8 mouse cellular contexts compared by ENCODE assay signal in the genomic region with DNA sequence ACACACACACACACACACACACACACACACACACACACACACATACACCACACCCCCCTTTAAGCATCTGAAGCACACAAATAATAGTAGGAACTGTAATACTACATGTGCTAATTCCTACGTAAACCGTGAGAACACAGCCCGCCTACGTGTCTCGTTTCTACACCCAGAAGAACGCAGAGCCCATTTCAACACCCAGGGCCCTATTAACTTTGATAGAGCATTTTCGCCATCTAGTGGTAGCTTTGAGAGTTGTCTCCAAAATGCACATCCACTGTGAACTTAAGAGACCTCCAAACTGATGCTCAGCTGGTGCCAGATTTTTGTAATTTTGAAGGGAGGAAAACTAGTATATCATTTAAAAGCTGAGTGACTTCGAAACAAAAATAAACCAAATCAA.
DNase-seq lines count a peak whose midpoint lies in the region; ATAC-seq and TF ChIP-seq lines count a peak whose summit lies in the region.

No protein-coding gene starts in this region.

- H3K4me3 ChIP-seq in heart, embryonic 10.5 days = no peak overlapping the region
- H3K4me3 ChIP-seq in hindbrain, embryonic 14.5 days (replicated peaks; ENCODE audit: low read length) = no peak overlapping the region

- no peak overlapping the region for H3K27ac ChIP-seq in heart, embryonic 10.5 days
- no peak overlapping the region for H3K27ac ChIP-seq in hindbrain, embryonic 14.5 days

- TF ChIP-seq POLR2A in brain, embryonic 14.5 days (IDR thresholded peaks at IDR 0.05; ENCODE audit: borderline replicate concordance, extremely low read depth, insufficient read depth, insufficient read length, poor library complexity, severe bottlenecking) = no peak

- H3K9ac ChIP-seq in hindbrain, embryonic 14.5 days = no peak overlapping the region

- no peaks in the 10 kb centered on the region for H3K9me3 ChIP-seq in heart, embryonic 10.5 days
- no peaks in the 10 kb centered on the region for H3K9me3 ChIP-seq in hindbrain, embryonic 14.5 days (ENCODE audit: control insufficient read depth, low read length)

- no peak overlapping the region for H3K4me2 ChIP-seq in hindbrain, embryonic 14.5 days (replicated peaks)

- H3K4me1 ChIP-seq in heart, embryonic 10.5 days = 0 out of 2 replicates have a peak, but pooled peaks cover 4% of the 10 kb centered on the region
- H3K4me1 ChIP-seq in hindbrain, embryonic 14.5 days (replicated peaks; ENCODE audit: control insufficient read depth, insufficient read depth, low read length) = no peaks in the 10 kb centered on the region

- 5% methylated on average over 8 of the region's 8 CpGs for WGBS in heart, embryonic 10.5 days
- WGBS in hindbrain, embryonic 14.5 days = 1% methylated on average over 8 of the region's 8 CpGs

- H3K27me3 ChIP-seq in heart, embryonic 10.5 days (ENCODE audit: insufficient read depth, poor library complexity, severe bottlenecking) = peaks cover 13% of the 10 kb centered on the region; the same call in 1 of the 2 replicates
- no peaks in the 10 kb centered on the region for H3K27me3 ChIP-seq in hindbrain, embryonic 14.5 days (ENCODE audit: control insufficient read depth, insufficient read depth, low read length)

- DNase-seq in heart, adult 8-10 months (ENCODE audit: low spot score) = peak; percentile 66
- DNase-seq in heart, embryonic 10.5 days (ENCODE audit: low spot score) = no peak
- DNase-seq in brain, embryonic 14.5 days (ENCODE audit: low read depth) = peak; percentile 92
- peak; percentile 96 for DNase-seq in hindbrain, embryonic 14.5 days (ENCODE audit: low spot score)
- DNase-seq in layer of hippocampus, postnatal 25 days (ENCODE audit: extremely low spot score in 1 of 2, low spot score in 1 of 2) = peak; percentile 25 to 60
- peak; percentile 52 for DNase-seq in right cerebral cortex, postnatal 4 days

- no peaks in the 10 kb centered on the region for H3K36me3 ChIP-seq in heart, embryonic 10.5 days
- H3K36me3 ChIP-seq in hindbrain, embryonic 14.5 days (replicated peaks; ENCODE audit: control insufficient read depth, insufficient read depth) = no peaks in the 10 kb centered on the region

- peak; percentile 68; the same call in 1 of the 2 replicates for TF ChIP-seq CTCF in brain, embryonic 14.5 days (IDR thresholded peaks at IDR 0.05; ENCODE audit: borderline replicate concordance, extremely low read depth, insufficient read depth, insufficient read length)

- ATAC-seq in erythroid progenitor cell, adult 5-6 weeks (replicated peaks; ENCODE audit: low FRiP score, poor library complexity, severe bottlenecking) = 0 out of 2 replicates have a peak, but pooled peaks have one; percentile 61
- peak; percentile 57; the same call in 1 of the 2 replicates for ATAC-seq in hindbrain, embryonic 14.5 days (ENCODE audit: low FRiP score)
- ATAC-seq in megakaryocyte progenitor cell, adult 5-6 weeks (replicated peaks; ENCODE audit: poor library complexity) = peak; percentile 84
